Mouse (Mus musculus) hindbrain, embryonic 12.5 days (tissue): Measurements from ENCODE around the gene Ptger2. TPM values are rescaled to one million over a fixed set of nuclear protein-coding genes. Genes with fewer than 3 reads are reported as not detected.

ENCODE experiments used
- ATAC-seq: fragments of 200-750 bp; cut with Nextera tagmentation; 2 replicates; pipeline ENCODE4 v1.8.0; 2017; ENCODE audit warnings: moderate TSS enrichment; ENCODE audit not compliant: low FRiP score
- H3K27ac ChIP-seq: fragments of 300-500 bp; sonication (generic); 2 replicates; pipeline ENCODE4 v1.5.1; 2016; ENCODE audit warnings: mild to moderate bottlenecking
- H3K27me3 ChIP-seq: fragments of 300-500 bp; sonication (generic); 2 replicates; pipeline ENCODE4 v1.6.1; 2016; ENCODE audit warnings: mild to moderate bottlenecking
- H3K36me3 ChIP-seq: fragments of 300-500 bp; sonication (generic); 2 replicates; pipeline ENCODE4 v1.6.1; 2016; ENCODE audit warnings: mild to moderate bottlenecking
- H3K4me1 ChIP-seq: fragments of 300-500 bp; sonication (generic); 2 replicates; pipeline ENCODE4 v1.6.1; 2016
- H3K4me2 ChIP-seq: fragments of 300-500 bp; sonication (generic); replicated peaks from 2 replicates; pipeline ENCODE4 v1.6.1; 2016; ENCODE audit warnings: mild to moderate bottlenecking
- H3K4me3 ChIP-seq: fragments of 300-500 bp; sonication (generic); 2 replicates; pipeline ENCODE4 v1.5.1; 2016; ENCODE audit warnings: mild to moderate bottlenecking
- H3K9ac ChIP-seq: fragments of 300-500 bp; sonication (generic); 2 replicates; pipeline ENCODE4 v1.6.1; 2016; ENCODE audit warnings: mild to moderate bottlenecking, moderate library complexity
- H3K9me3 ChIP-seq: fragments of 300-500 bp; sonication (generic); replicated peaks from 2 replicates; pipeline ENCODE4 v1.6.1; 2016; ENCODE audit warnings: mild to moderate bottlenecking
- WGBS: fragments of 180-500 bp; shearing (Covaris S2); methylation state at CpG from one replicate; pipeline ENCODE4 v1.1.7; 2016; 5-methylcytosine and 5-hydroxymethylcytosine counted together
- polyA plus RNA-seq: library from polyadenylated mRNA; unstranded; fragments of >200 nt; fragmentation: Nextera tagmentation; extraction: Ambion mirVana; gene quantifications from 2 replicates; pipeline ENCODE4 v1.2.1, GENCODE M21; 2016

The Ptger2 gene
- polyA plus RNA-seq, 1 experiment from 2014 or later, result 0.27 TPM

DNA sequence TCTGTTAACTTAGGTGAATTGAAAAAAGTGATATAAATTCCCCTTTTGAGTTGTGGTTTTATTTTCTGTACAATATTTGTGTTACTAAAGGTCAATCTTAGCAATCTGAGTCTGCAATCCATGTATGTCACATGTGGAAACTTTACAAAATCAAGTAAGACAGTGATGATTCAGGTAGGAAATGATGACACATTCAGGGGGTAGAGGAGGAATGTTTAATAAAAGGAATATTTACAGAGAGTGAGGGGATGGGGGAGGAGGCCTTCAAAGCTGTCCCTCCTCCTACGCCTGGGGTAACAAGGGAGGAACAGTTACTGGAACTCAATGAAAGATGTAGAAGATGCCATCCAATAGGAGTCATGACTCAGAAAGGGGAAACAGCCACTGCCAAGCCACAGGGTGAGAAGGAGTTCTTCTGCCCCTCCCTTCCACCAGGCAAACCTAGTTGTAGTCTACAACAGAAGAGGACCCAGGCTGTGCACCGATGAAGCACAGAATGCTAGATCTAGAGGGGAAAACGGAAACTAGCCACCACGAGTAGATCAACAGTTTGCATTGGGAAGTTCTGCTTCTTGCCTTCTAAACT lies 17.8 kb downstream of the Ptger2 start:
- Histone ChIP-seq H3K27ac (no peak overlapping the region), H3K9ac (no peak overlapping the region), H3K36me3 (no peaks in the 10 kb centered on the region), H3K27me3 (no peaks in the 10 kb centered on the region), H3K9me3 (no peaks in the 10 kb centered on the region), H3K4me3 (no peak overlapping the region), H3K4me2 (no peak overlapping the region), H3K4me1 (no peaks in the 10 kb centered on the region)
- ATAC-seq, result no peak
- WGBS, result 86% methylated on average over 4 of the region's 4 CpGs

GRCm38 (mm10) chr14:45009242-45009641 lies 21.2 kb downstream of the Ptger2 start:
- no peaks in the 10 kb centered on the region for H3K27me3 ChIP-seq
- H3K9me3 ChIP-seq, result no peaks in the 10 kb centered on the region
- no peaks in the 10 kb centered on the region for H3K4me1 ChIP-seq
- H3K4me2 ChIP-seq, result no peak overlapping the region
- H3K4me3 ChIP-seq, result no peak overlapping the region
- WGBS, result 100% methylated on average over 1 of the region's 1 CpGs
- H3K27ac ChIP-seq, result no peak overlapping the region
- no peaks in the 10 kb centered on the region for H3K36me3 ChIP-seq
- no peak overlapping the region for H3K9ac ChIP-seq
- ATAC-seq, result no peak

DNA sequence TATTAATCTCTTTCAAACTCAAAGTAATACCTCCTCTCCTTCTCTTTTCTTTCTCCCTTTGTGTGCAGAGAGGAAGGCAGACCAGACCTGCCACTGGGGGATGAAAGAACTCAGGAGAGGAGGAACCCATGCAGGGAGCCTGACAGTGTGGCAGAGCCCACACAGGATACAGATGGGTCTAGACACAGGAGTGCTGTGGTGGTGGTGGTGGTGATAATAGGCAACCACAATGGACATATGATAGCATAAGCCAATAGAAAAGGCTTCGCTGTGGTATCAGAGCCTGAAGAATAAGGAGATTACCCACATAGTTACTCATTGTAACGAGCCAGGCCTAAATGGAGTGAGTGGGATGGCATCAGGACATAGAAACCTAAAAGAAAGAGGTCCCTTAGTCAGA lies 23.3 kb downstream of the Ptger2 start:
- Histone ChIP-seq H3K27me3 (no peaks in the 10 kb centered on the region), H3K36me3 (no peaks in the 10 kb centered on the region), H3K4me2 (no peak overlapping the region), H3K27ac (no peak overlapping the region), H3K9ac (no peak overlapping the region), H3K4me1 (no peaks in the 10 kb centered on the region), H3K4me3 (no peak overlapping the region), H3K9me3 (no peaks in the 10 kb centered on the region)
- 82% methylated on average over 2 of the region's 2 CpGs for WGBS
- no peak for ATAC-seq

DNA sequence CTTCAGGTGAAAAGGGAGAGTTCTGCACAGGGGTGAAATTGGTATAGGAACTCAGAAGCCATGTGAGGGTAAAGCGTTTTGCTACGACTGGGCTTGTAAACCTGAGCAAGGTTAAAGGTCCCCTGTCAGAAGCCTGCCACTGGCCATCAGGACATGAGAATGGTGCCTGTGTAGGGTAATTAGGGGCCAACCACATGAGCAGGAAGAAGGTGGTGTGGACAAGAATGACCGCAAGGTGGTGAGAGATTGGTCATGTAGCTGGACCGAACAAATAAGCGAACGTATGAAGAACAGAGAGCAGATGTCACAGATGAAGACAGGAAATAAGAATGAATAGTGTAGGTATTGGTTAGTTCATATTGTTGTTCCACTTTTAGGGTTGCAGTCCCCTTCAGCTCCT lies 23.7 kb downstream of the Ptger2 start:
- Histone ChIP-seq H3K4me3 (no peak overlapping the region), H3K36me3 (no peaks in the 10 kb centered on the region), H3K9ac (no peak overlapping the region), H3K4me1 (no peaks in the 10 kb centered on the region), H3K4me2 (no peak overlapping the region), H3K9me3 (no peaks in the 10 kb centered on the region), H3K27ac (no peak overlapping the region), H3K27me3 (no peaks in the 10 kb centered on the region)
- ATAC-seq, result no peak
- 89% methylated on average over 6 of the region's 6 CpGs for WGBS

- no peak overlapping the region for H3K4me2 ChIP-seq
- WGBS, result 85% methylated on average over 3 of the region's 3 CpGs
- no peaks in the 10 kb centered on the region for H3K27me3 ChIP-seq
- H3K4me1 ChIP-seq, result no peaks in the 10 kb centered on the region
- H3K27ac ChIP-seq, result no peak overlapping the region
- no peak for ATAC-seq
- no peaks in the 10 kb centered on the region for H3K36me3 ChIP-seq
- H3K9me3 ChIP-seq, result no peaks in the 10 kb centered on the region
- no peak overlapping the region for H3K9ac ChIP-seq
- H3K4me3 ChIP-seq, result no peak overlapping the region
Observed at GRCm38 (mm10) chr14:45021551-45021950, 33.6 kb downstream of the Ptger2 start.

GRCm38 (mm10) chr14:45034293-45034692 lies 46.3 kb downstream of the Ptger2 start:
- Histone ChIP-seq H3K27ac (no peak overlapping the region), H3K9ac (no peak overlapping the region), H3K36me3 (no peaks in the 10 kb centered on the region), H3K4me1 (no peaks in the 10 kb centered on the region), H3K9me3 (no peaks in the 10 kb centered on the region), H3K4me3 (no peak overlapping the region), H3K4me2 (no peak overlapping the region), H3K27me3 (no peaks in the 10 kb centered on the region)
- WGBS, result 82% methylated on average over 3 of the region's 3 CpGs
- ATAC-seq, result no peak

DNA sequence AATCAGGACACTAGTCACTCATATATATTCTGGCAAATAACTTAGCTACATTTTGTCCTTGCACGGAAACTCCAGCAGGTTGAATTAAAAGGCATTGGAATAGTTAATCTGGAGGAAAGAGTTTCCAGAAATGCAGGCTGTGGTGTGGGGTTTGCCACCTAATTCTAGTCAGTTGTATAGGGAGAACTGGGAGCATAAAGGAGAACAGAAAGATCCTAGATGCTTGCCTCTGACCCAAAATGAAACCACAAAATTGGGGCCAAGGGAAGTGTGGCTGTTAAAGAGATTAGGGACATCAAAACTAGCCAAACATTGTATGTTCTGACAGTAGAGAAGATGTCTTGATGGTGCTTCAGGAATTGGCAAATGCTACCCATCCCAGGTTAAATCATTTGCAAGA lies 48.6 kb downstream of the Ptger2 start:
- no peak overlapping the region for H3K9ac ChIP-seq
- H3K4me1 ChIP-seq, result no peaks in the 10 kb centered on the region
- no peaks in the 10 kb centered on the region for H3K27me3 ChIP-seq
- no peak for ATAC-seq
- H3K4me2 ChIP-seq, result no peak overlapping the region
- H3K4me3 ChIP-seq, result no peak overlapping the region
- H3K9me3 ChIP-seq, result no peaks in the 10 kb centered on the region
- no peaks in the 10 kb centered on the region for H3K36me3 ChIP-seq
- 97% methylated on average over 1 of the region's 1 CpGs for WGBS
- no peak overlapping the region for H3K27ac ChIP-seq

DNA sequence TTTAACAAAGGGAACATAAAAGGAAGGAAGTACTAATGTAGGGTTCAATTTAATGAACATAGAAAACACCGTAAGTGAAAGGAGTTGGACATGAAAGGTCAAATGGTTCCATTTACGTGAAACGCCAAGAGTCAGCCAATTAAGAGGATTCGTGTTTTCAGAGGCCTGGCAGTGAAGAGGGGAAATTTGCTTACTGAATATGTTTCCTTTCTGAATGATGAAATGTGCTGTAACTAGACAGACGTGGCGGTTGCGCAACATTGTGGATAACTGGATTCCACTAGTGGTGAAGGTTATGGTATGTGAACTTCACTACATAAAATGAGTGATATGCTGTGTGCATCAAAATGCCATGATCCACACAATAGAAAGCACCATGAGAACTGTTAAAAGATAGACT lies 50.1 kb downstream of the Ptger2 start:
- WGBS, result 85% methylated on average over 7 of the region's 7 CpGs
- H3K9ac ChIP-seq, result no peak overlapping the region
- H3K4me1 ChIP-seq, result no peaks in the 10 kb centered on the region
- no peak overlapping the region for H3K27ac ChIP-seq
- H3K36me3 ChIP-seq, result no peaks in the 10 kb centered on the region
- ATAC-seq, result no peak
- no peaks in the 10 kb centered on the region for H3K27me3 ChIP-seq
- no peak overlapping the region for H3K4me2 ChIP-seq
- no peak overlapping the region for H3K4me3 ChIP-seq
- no peaks in the 10 kb centered on the region for H3K9me3 ChIP-seq

DNA sequence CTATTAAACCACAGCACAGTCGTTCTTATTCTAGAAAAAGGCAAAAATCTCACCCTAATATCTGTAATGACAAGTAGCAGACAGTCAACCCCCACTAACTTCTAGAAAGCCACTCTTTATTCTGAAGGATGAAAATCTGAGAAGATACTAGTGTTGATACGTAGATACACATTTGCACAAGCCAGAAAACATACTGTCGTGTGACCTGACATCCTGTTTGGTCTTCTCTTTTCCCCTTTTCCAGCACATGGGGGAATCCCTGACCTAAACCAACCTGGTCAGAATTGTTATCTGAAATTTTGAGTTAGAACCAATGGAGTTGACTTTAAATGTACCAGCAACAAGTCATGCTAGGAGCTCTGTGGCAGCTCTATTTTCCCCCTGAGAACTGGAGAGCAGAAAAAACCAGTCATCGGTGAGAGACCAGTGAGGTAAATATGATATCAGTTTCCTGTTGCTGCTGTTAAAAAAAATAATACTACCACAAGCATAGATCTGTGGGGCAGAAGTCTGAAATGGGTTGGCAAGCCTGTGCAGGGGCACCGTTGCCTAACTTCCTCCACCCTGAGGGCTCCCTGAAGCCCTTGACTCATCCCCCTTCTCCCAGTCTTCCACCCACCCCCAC lies 53.0 kb downstream of the Ptger2 start:
- WGBS, result 91% methylated on average over 5 of the region's 5 CpGs
- Histone ChIP-seq H3K9me3 (no peaks in the 10 kb centered on the region), H3K27ac (no peak overlapping the region), H3K27me3 (no peaks in the 10 kb centered on the region), H3K4me1 (no peaks in the 10 kb centered on the region), H3K4me3 (no peak overlapping the region), H3K9ac (no peak overlapping the region), H3K36me3 (no peaks in the 10 kb centered on the region), H3K4me2 (no peak overlapping the region)
- ATAC-seq, result no peak

DNA sequence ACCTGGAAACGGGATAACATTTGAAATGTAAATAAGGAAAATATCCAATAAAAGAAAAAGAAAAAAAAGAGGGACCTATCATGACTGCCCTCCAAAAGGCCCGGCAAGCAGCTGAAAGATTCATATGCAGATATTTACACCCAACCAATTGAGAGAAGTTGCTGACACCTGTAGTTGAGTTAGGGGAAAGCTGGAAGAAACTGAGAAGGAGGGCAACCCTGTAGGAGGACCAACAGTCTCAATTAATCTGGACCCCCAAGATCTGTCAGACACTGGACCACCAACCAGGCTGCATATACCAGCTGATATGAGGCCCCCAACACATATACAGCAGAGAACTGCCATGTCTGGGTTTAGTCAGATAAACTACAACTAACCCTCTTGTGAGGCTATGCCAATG lies 60.1 kb downstream of the Ptger2 start:
- Histone ChIP-seq H3K27ac (no peak overlapping the region), H3K9ac (no peak overlapping the region), H3K27me3 (no peaks in the 10 kb centered on the region), H3K4me3 (no peak overlapping the region), H3K4me2 (no peak overlapping the region), H3K9me3 (no peaks in the 10 kb centered on the region), H3K4me1 (no peaks in the 10 kb centered on the region), H3K36me3 (no peaks in the 10 kb centered on the region)
- ATAC-seq, result no peak
- 82% methylated on average over 2 of the region's 2 CpGs for WGBS

GRCm38 (mm10) chr14:45049689-45050418 lies 61.9 kb downstream of the Ptger2 start:
- H3K36me3 ChIP-seq, result no peaks in the 10 kb centered on the region
- no peak overlapping the region for H3K27ac ChIP-seq
- 86% methylated on average over 7 of the region's 7 CpGs for WGBS
- H3K27me3 ChIP-seq, result no peaks in the 10 kb centered on the region
- no peak overlapping the region for H3K4me2 ChIP-seq
- H3K9me3 ChIP-seq, result no peaks in the 10 kb centered on the region
- no peak overlapping the region for H3K4me3 ChIP-seq
- no peaks in the 10 kb centered on the region for H3K4me1 ChIP-seq
- ATAC-seq, result no peak
- no peak overlapping the region for H3K9ac ChIP-seq

GRCm38 (mm10) chr14:45050419-45050776 lies 62.4 kb downstream of the Ptger2 start:
- Histone ChIP-seq H3K36me3 (no peaks in the 10 kb centered on the region), H3K9ac (no peak overlapping the region), H3K27ac (no peak overlapping the region), H3K27me3 (no peaks in the 10 kb centered on the region), H3K4me3 (no peak overlapping the region), H3K9me3 (no peaks in the 10 kb centered on the region), H3K4me1 (no peaks in the 10 kb centered on the region), H3K4me2 (no peak overlapping the region)
- 78% methylated on average over 1 of the region's 1 CpGs for WGBS
- ATAC-seq, result no peak

GRCm38 (mm10) chr14:45051116-45051515 lies 63.1 kb downstream of the Ptger2 start:
- ATAC-seq, result no peak
- Histone ChIP-seq H3K27me3 (no peaks in the 10 kb centered on the region), H3K36me3 (no peaks in the 10 kb centered on the region), H3K4me2 (no peak overlapping the region), H3K4me1 (no peaks in the 10 kb centered on the region), H3K4me3 (no peak overlapping the region), H3K9ac (no peak overlapping the region), H3K9me3 (no peaks in the 10 kb centered on the region), H3K27ac (no peak overlapping the region)
- WGBS, result 86% methylated on average over 7 of the region's 7 CpGs
